ENCODE assay signal across 31 mouse cellular contexts in the genomic region with DNA sequence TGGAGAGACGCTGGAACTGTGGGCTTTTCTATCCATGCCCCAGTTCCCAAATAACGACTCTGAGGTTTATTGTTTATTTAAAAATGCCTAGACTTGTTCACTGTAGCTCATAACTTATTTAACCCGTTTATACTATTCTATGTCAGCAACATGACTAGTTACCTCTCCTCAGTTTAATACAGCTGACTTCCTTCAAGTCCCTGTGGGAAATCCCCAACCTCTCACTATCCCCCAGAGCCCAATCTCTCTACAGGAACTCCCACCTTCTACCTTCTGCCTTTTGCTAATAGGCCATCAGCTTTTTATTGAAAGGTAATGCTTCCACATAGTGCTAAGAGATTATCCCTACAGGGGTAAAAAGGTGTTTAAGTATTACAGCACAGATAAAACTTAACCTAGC.
"Had no signal": no experiment of that assay in that cellular context is flagged by ENCODE, and none has a peak within 500 bp of the region (broad histone marks: within the 10 kb centered on the region; RNA-seq: fewer than 3 reads in every experiment).

No protein-coding gene starts in this region.

- H3K4me3 ChIP-seq: limb, embryonic 10.5 days; limb, embryonic 12.5 days; limb, embryonic 13.5 days; limb, embryonic 15.5 days; liver, embryonic 13.5 days; liver, embryonic 15.5 days; lung, embryonic 15.5 days; megakaryocyte, embryonic 14.5 days; midbrain, embryonic 10.5 days; midbrain, embryonic 12.5 days; midbrain, embryonic 13.5 days; midbrain, embryonic 15.5 days; myocyte; neural tube, embryonic 12.5 days had no signal

- H3K4me1 ChIP-seq: limb, embryonic 10.5 days; limb, embryonic 12.5 days; limb, embryonic 13.5 days; liver, embryonic 13.5 days; liver, embryonic 15.5 days; lung, embryonic 15.5 days; midbrain, embryonic 10.5 days; midbrain, embryonic 12.5 days; neural tube, embryonic 12.5 days had no signal

- H3K27ac ChIP-seq: limb, embryonic 10.5 days; limb, embryonic 12.5 days; limb, embryonic 13.5 days; limb, embryonic 15.5 days; liver, embryonic 13.5 days; liver, embryonic 14.5 days; liver, embryonic 15.5 days; lung, embryonic 15.5 days; macrophage; midbrain, embryonic 10.5 days; midbrain, embryonic 12.5 days; midbrain, embryonic 13.5 days; midbrain, embryonic 15.5 days; neural tube, embryonic 12.5 days had no signal

- H3K9me3 ChIP-seq: limb, embryonic 10.5 days; limb, embryonic 12.5 days; limb, embryonic 13.5 days; limb, embryonic 15.5 days; liver, embryonic 13.5 days; liver, embryonic 15.5 days; lung, embryonic 15.5 days; megakaryocyte, embryonic 14.5 days; midbrain, embryonic 10.5 days; midbrain, embryonic 12.5 days; midbrain, embryonic 13.5 days; midbrain, embryonic 15.5 days; neural tube, embryonic 12.5 days had no signal

- H3K9ac ChIP-seq: limb, embryonic 12.5 days; limb, embryonic 13.5 days; limb, embryonic 15.5 days; liver, embryonic 13.5 days; liver, embryonic 14.5 days; liver, embryonic 15.5 days; liver, postnatal 0 days; lung, embryonic 14.5 days; lung, embryonic 15.5 days; midbrain, embryonic 12.5 days; midbrain, embryonic 13.5 days; midbrain, embryonic 15.5 days; neural tube, embryonic 12.5 days had no signal

- H3K27me3 ChIP-seq: limb, embryonic 12.5 days; limb, embryonic 13.5 days; limb, embryonic 15.5 days; liver, embryonic 13.5 days; liver, embryonic 15.5 days; lung, embryonic 15.5 days; megakaryocyte, embryonic 14.5 days; midbrain, embryonic 12.5 days; midbrain, embryonic 13.5 days; midbrain, embryonic 15.5 days; neural tube, embryonic 12.5 days had no signal

- H3K4me2 ChIP-seq: limb, embryonic 12.5 days; limb, embryonic 13.5 days; limb, embryonic 15.5 days; liver, embryonic 11.5 days; liver, embryonic 13.5 days; liver, embryonic 15.5 days; lung, embryonic 14.5 days; lung, embryonic 15.5 days; midbrain, embryonic 11.5 days; midbrain, embryonic 12.5 days; midbrain, embryonic 13.5 days; midbrain, embryonic 15.5 days; neural tube, embryonic 12.5 days had no signal

- ATAC-seq: liver, postnatal 0 days; lung, postnatal 0 days; midbrain, embryonic 13.5 days; midbrain, embryonic 15.5 days; midbrain, embryonic 16.5 days had no signal

- H3K36me3 ChIP-seq: limb, embryonic 10.5 days; limb, embryonic 12.5 days; limb, embryonic 13.5 days; limb, embryonic 15.5 days; liver, embryonic 13.5 days; liver, embryonic 15.5 days; lung, embryonic 15.5 days; midbrain, embryonic 10.5 days; midbrain, embryonic 12.5 days; midbrain, embryonic 13.5 days; midbrain, embryonic 15.5 days; neural tube, embryonic 12.5 days had no signal

- DNase-seq: left cerebral cortex, postnatal 4 days; liver; liver, embryonic 13.5 days; liver, postnatal 0 days; lung, adult 18-20 months; lung, adult 2 months; lung, embryonic 14.5 days; lung, postnatal 10 days; lung, postnatal 14 days; lung, postnatal 36 days; lung, postnatal 4 days; midbrain, embryonic 14.5 days had no signal
